Mouse (Mus musculus): Measurements from ENCODE around the gene Cpeb2. TPM values are rescaled to one million over a fixed set of nuclear protein-coding genes. Genes with fewer than 3 reads are reported as not detected.

Cpeb2 gene
- polyA plus RNA-seq, 1 experiment from 2014 or later: 7.2 TPM

- H3K36me3 ChIP-seq (ENCODE audit: control insufficient read depth, insufficient read depth, low read length): no peaks in the 10 kb centered on the region
- H3K9me3 ChIP-seq (ENCODE audit: control insufficient read depth, low read length): no peaks in the 10 kb centered on the region
- no peak overlapping the region for H3K4me3 ChIP-seq (ENCODE audit: low read depth, low read length)
- no peak overlapping the region for H3K4me2 ChIP-seq (replicated peaks; ENCODE audit: low read depth)
- no peaks in the 10 kb centered on the region for H3K4me1 ChIP-seq (replicated peaks; ENCODE audit: control insufficient read depth, insufficient read depth)
- H3K27ac ChIP-seq (replicated peaks): peak overlapping the region; percentile 80
- no peak for TF ChIP-seq CTCF (IDR thresholded peaks at IDR 0.05; ENCODE audit: low read depth)
- TF ChIP-seq EP300 (optimal IDR thresholded peaks at IDR 0.05): no peak
- peak; percentile 93 for ATAC-seq (ENCODE audit: low FRiP score, low TSS enrichment)
- no peak overlapping the region for H3K9ac ChIP-seq (ENCODE audit: low read length)
- DNase-seq (ENCODE audit: low spot score): peak; percentile 72
- 10% methylated on average over 4 of the region's 4 CpGs for WGBS
- no peaks in the 10 kb centered on the region for H3K27me3 ChIP-seq (ENCODE audit: control insufficient read depth, insufficient read depth, low read length)
Measured at GRCm38 (mm10) chr5:43217468-43217867, 15.5 kb upstream of the Cpeb2 start.

- ATAC-seq (ENCODE audit: low FRiP score, low TSS enrichment): peak; percentile 75
- Histone ChIP-seq H3K4me3 (ENCODE audit: low read depth, low read length) (no peak overlapping the region), H3K4me2 (replicated peaks; ENCODE audit: low read depth) (no peak overlapping the region), H3K9me3 (ENCODE audit: control insufficient read depth, low read length) (no peaks in the 10 kb centered on the region), H3K27me3 (ENCODE audit: control insufficient read depth, insufficient read depth, low read length) (no peaks in the 10 kb centered on the region), H3K27ac (replicated peaks) (peak overlapping the region; percentile 80), H3K4me1 (replicated peaks; ENCODE audit: control insufficient read depth, insufficient read depth) (no peaks in the 10 kb centered on the region), H3K36me3 (ENCODE audit: control insufficient read depth, insufficient read depth, low read length) (no peaks in the 10 kb centered on the region), H3K9ac (ENCODE audit: low read length) (no peak overlapping the region)
- TF ChIP-seq CTCF (IDR thresholded peaks at IDR 0.05; ENCODE audit: low read depth): no peak
- no peak for TF ChIP-seq EP300 (optimal IDR thresholded peaks at IDR 0.05)
- 49% methylated on average over 10 of the region's 10 CpGs for WGBS
- no peak for DNase-seq (ENCODE audit: low spot score)
Measured at GRCm38 (mm10) chr5:43217987-43218846, 14.8 kb upstream of the Cpeb2 start.

GRCm38 (mm10) chr5:43218847-43219132, 14.2 kb upstream of the Cpeb2 start:
- Histone ChIP-seq H3K4me1 (replicated peaks; ENCODE audit: control insufficient read depth, insufficient read depth) (no peaks in the 10 kb centered on the region), H3K9me3 (ENCODE audit: control insufficient read depth, low read length) (no peaks in the 10 kb centered on the region), H3K27me3 (ENCODE audit: control insufficient read depth, insufficient read depth, low read length) (no peaks in the 10 kb centered on the region), H3K27ac (replicated peaks) (peak overlapping the region; percentile 41), H3K4me3 (ENCODE audit: low read depth, low read length) (no peak overlapping the region), H3K9ac (ENCODE audit: low read length) (no peak overlapping the region), H3K4me2 (replicated peaks; ENCODE audit: low read depth) (no peak overlapping the region), H3K36me3 (ENCODE audit: control insufficient read depth, insufficient read depth, low read length) (no peaks in the 10 kb centered on the region)
- peak; percentile 48; the same call in 1 of the 2 replicates for ATAC-seq (ENCODE audit: low FRiP score, low TSS enrichment)
- 13% methylated on average over 1 of the region's 1 CpGs for WGBS
- TF ChIP-seq CTCF (IDR thresholded peaks at IDR 0.05; ENCODE audit: low read depth) (no peak), EP300 (optimal IDR thresholded peaks at IDR 0.05) (no peak)
- no peak for DNase-seq (ENCODE audit: low spot score)

- Histone ChIP-seq H3K27ac (replicated peaks) (no peak overlapping the region), H3K4me1 (replicated peaks; ENCODE audit: control insufficient read depth, insufficient read depth) (no peaks in the 10 kb centered on the region), H3K27me3 (ENCODE audit: control insufficient read depth, insufficient read depth, low read length) (no peaks in the 10 kb centered on the region), H3K9me3 (ENCODE audit: control insufficient read depth, low read length) (no peaks in the 10 kb centered on the region), H3K4me3 (ENCODE audit: low read depth, low read length) (no peak overlapping the region), H3K4me2 (replicated peaks; ENCODE audit: low read depth) (no peak overlapping the region), H3K36me3 (ENCODE audit: control insufficient read depth, insufficient read depth, low read length) (no peaks in the 10 kb centered on the region), H3K9ac (ENCODE audit: low read length) (no peak overlapping the region)
- DNase-seq (ENCODE audit: low spot score) (no peak), ATAC-seq (ENCODE audit: low FRiP score, low TSS enrichment) (no peak)
- 75% methylated on average over 4 of the region's 4 CpGs for WGBS
- TF ChIP-seq CTCF (IDR thresholded peaks at IDR 0.05; ENCODE audit: low read depth): no peak
- no peak for TF ChIP-seq EP300 (optimal IDR thresholded peaks at IDR 0.05)
Measured at GRCm38 (mm10) chr5:43223359-43223758, 9.6 kb upstream of the Cpeb2 start.

GRCm38 (mm10) chr5:43224245-43224644, 8.7 kb upstream of the Cpeb2 start:
- H3K36me3 ChIP-seq (ENCODE audit: control insufficient read depth, insufficient read depth, low read length): no peaks in the 10 kb centered on the region
- H3K9ac ChIP-seq (ENCODE audit: low read length): no peak overlapping the region
- 62% methylated on average over 3 of the region's 3 CpGs for WGBS
- TF ChIP-seq EP300 (optimal IDR thresholded peaks at IDR 0.05) (no peak), CTCF (IDR thresholded peaks at IDR 0.05; ENCODE audit: low read depth) (no peak)
- no peak overlapping the region for H3K27ac ChIP-seq (replicated peaks)
- no peak for ATAC-seq (ENCODE audit: low FRiP score, low TSS enrichment)
- DNase-seq (ENCODE audit: low spot score): no peak
- H3K4me3 ChIP-seq (ENCODE audit: low read depth, low read length): no peak overlapping the region
- no peak overlapping the region for H3K4me2 ChIP-seq (replicated peaks; ENCODE audit: low read depth)
- H3K9me3 ChIP-seq (ENCODE audit: control insufficient read depth, low read length): no peaks in the 10 kb centered on the region
- no peaks in the 10 kb centered on the region for H3K4me1 ChIP-seq (replicated peaks; ENCODE audit: control insufficient read depth, insufficient read depth)
- H3K27me3 ChIP-seq (ENCODE audit: control insufficient read depth, insufficient read depth, low read length): no peaks in the 10 kb centered on the region

GRCm38 (mm10) chr5:43226160-43226559, 6.8 kb upstream of the Cpeb2 start:
- no peak for ATAC-seq (ENCODE audit: low FRiP score, low TSS enrichment)
- H3K36me3 ChIP-seq (ENCODE audit: control insufficient read depth, insufficient read depth, low read length): no peaks in the 10 kb centered on the region
- H3K9me3 ChIP-seq (ENCODE audit: control insufficient read depth, low read length): no peaks in the 10 kb centered on the region
- H3K4me1 ChIP-seq (replicated peaks; ENCODE audit: control insufficient read depth, insufficient read depth): no peaks in the 10 kb centered on the region
- H3K4me3 ChIP-seq (ENCODE audit: low read depth, low read length): no peak overlapping the region
- DNase-seq (ENCODE audit: low spot score): no peak
- H3K27me3 ChIP-seq (ENCODE audit: control insufficient read depth, insufficient read depth, low read length): no peaks in the 10 kb centered on the region
- no peak overlapping the region for H3K4me2 ChIP-seq (replicated peaks; ENCODE audit: low read depth)
- TF ChIP-seq CTCF (IDR thresholded peaks at IDR 0.05; ENCODE audit: low read depth): no peak
- no peak for TF ChIP-seq EP300 (optimal IDR thresholded peaks at IDR 0.05)
- no peak overlapping the region for H3K9ac ChIP-seq (ENCODE audit: low read length)
- no peak overlapping the region for H3K27ac ChIP-seq (replicated peaks)
